Mouse (Mus musculus): ENCODE measurements around the gene St6gal1. TPM values are rescaled to one million over a fixed set of nuclear protein-coding genes. Genes with fewer than 3 reads are reported as not detected.

St6gal1 gene
- polyA plus RNA-seq, 1 experiment from 2014 or later: 22.4 TPM

- Histone ChIP-seq H3K27me3 (replicated peaks; ENCODE audit: control insufficient read depth, insufficient read depth, low read length) (no peaks in the 10 kb centered on the region), H3K27ac (ENCODE audit: low read depth) (peak overlapping the region; percentile 7; the same call in 1 of the 2 replicates), H3K36me3 (ENCODE audit: control insufficient read depth, insufficient read depth, low read length) (no peaks in the 10 kb centered on the region), H3K9me3 (ENCODE audit: control insufficient read depth, low read length) (no peaks in the 10 kb centered on the region), H3K4me1 (replicated peaks; ENCODE audit: control insufficient read depth, insufficient read depth, low read length) (peaks cover 40% of the 10 kb centered on the region), H3K9ac (ENCODE audit: low read length) (no peak overlapping the region), H3K4me3 (ENCODE audit: low read depth, low read length) (no peak overlapping the region), H3K4me2 (ENCODE audit: low read length) (no peak overlapping the region)
- ATAC-seq (replicated peaks; ENCODE audit: low FRiP score, low TSS enrichment, low read depth) (no peak), DNase-seq (ENCODE audit: low spot score) (no peak)
- 75% methylated on average over 14 of the region's 14 CpGs for WGBS
Measured at GRCm38 (mm10) chr16:23271746-23272520, 47.4 kb downstream of the St6gal1 start.

- no peak overlapping the region for H3K9ac ChIP-seq (ENCODE audit: low read length)
- H3K4me1 ChIP-seq (replicated peaks; ENCODE audit: control insufficient read depth, insufficient read depth, low read length): peaks cover 40% of the 10 kb centered on the region
- no peak overlapping the region for H3K4me2 ChIP-seq (ENCODE audit: low read length)
- no peak overlapping the region for H3K4me3 ChIP-seq (ENCODE audit: low read depth, low read length)
- H3K27ac ChIP-seq (ENCODE audit: low read depth): peak overlapping the region; percentile 7; the same call in 1 of the 2 replicates
- ATAC-seq (replicated peaks; ENCODE audit: low FRiP score, low TSS enrichment, low read depth): no peak
- 69% methylated on average over 9 of the region's 9 CpGs for WGBS
- no peak for DNase-seq (ENCODE audit: low spot score)
- H3K36me3 ChIP-seq (ENCODE audit: control insufficient read depth, insufficient read depth, low read length): no peaks in the 10 kb centered on the region
- H3K27me3 ChIP-seq (replicated peaks; ENCODE audit: control insufficient read depth, insufficient read depth, low read length): no peaks in the 10 kb centered on the region
- no peaks in the 10 kb centered on the region for H3K9me3 ChIP-seq (ENCODE audit: control insufficient read depth, low read length)
Measured at GRCm38 (mm10) chr16:23272521-23273230, 48.1 kb downstream of the St6gal1 start.

GRCm38 (mm10) chr16:23274005-23274404, 49.5 kb downstream of the St6gal1 start:
- H3K9me3 ChIP-seq (ENCODE audit: control insufficient read depth, low read length): no peaks in the 10 kb centered on the region
- H3K27me3 ChIP-seq (replicated peaks; ENCODE audit: control insufficient read depth, insufficient read depth, low read length): no peaks in the 10 kb centered on the region
- no peak overlapping the region for H3K27ac ChIP-seq (ENCODE audit: low read depth)
- no peak overlapping the region for H3K4me2 ChIP-seq (ENCODE audit: low read length)
- DNase-seq (ENCODE audit: low spot score): no peak
- H3K4me1 ChIP-seq (replicated peaks; ENCODE audit: control insufficient read depth, insufficient read depth, low read length): peaks cover 40% of the 10 kb centered on the region
- ATAC-seq (replicated peaks; ENCODE audit: low FRiP score, low TSS enrichment, low read depth): no peak
- 53% methylated on average over 6 of the region's 6 CpGs for WGBS
- H3K4me3 ChIP-seq (ENCODE audit: low read depth, low read length): no peak overlapping the region
- H3K36me3 ChIP-seq (ENCODE audit: control insufficient read depth, insufficient read depth, low read length): no peaks in the 10 kb centered on the region
- H3K9ac ChIP-seq (ENCODE audit: low read length): no peak overlapping the region

DNA sequence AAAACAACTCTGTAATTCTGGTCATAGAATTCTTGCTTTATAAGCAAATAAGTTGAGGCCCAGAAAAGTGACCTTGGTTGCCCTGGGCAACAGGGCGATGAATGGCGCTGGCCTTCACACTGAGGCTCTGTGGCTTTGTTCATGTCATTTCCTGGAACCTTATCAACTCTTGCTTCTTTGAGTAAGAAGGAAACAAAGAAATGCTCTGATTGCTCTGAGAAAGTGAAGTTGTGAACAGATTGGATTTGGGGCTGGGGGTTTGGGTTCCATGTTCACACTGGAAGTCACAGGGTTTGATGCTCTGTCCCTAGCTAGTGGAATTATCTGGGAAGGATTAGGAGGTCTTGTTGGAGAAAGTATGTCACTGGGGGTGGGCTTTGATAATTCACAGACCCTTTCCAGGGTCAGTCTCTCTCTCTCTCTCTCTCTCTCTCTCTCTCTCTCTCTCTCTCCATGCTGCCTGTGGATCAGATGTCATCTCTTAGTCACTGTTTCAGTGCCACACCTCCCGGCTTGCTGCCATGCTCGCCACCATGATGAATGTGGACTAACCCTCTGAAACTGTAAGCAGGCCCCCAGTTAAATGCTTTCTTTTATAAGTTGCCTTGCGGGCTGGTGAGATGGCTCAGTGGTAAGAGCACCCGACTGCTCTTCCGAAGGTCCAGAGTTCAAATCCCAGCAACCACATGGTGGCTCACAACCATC, 50.2 kb downstream of the St6gal1 start:
- ATAC-seq (replicated peaks; ENCODE audit: low FRiP score, low TSS enrichment, low read depth): no peak
- 82% methylated on average over 7 of the region's 7 CpGs for WGBS
- no peak for DNase-seq (ENCODE audit: low spot score)

GRCm38 (mm10) chr16:23275661-23276060, 51.1 kb downstream of the St6gal1 start:
- no peaks in the 10 kb centered on the region for H3K27me3 ChIP-seq (replicated peaks; ENCODE audit: control insufficient read depth, insufficient read depth, low read length)
- WGBS: 73% methylated on average over 2 of the region's 2 CpGs
- H3K9ac ChIP-seq (ENCODE audit: low read length): no peak overlapping the region
- ATAC-seq (replicated peaks; ENCODE audit: low FRiP score, low TSS enrichment, low read depth) (no peak), DNase-seq (ENCODE audit: low spot score) (no peak)
- H3K27ac ChIP-seq (ENCODE audit: low read depth): no peak overlapping the region
- H3K4me2 ChIP-seq (ENCODE audit: low read length): no peak overlapping the region
- H3K4me3 ChIP-seq (ENCODE audit: low read depth, low read length): no peak overlapping the region
- no peaks in the 10 kb centered on the region for H3K36me3 ChIP-seq (ENCODE audit: control insufficient read depth, insufficient read depth, low read length)
- H3K9me3 ChIP-seq (ENCODE audit: control insufficient read depth, low read length): no peaks in the 10 kb centered on the region
- H3K4me1 ChIP-seq (replicated peaks; ENCODE audit: control insufficient read depth, insufficient read depth, low read length): peaks cover 30% of the 10 kb centered on the region

More for the DNA sequence above, 50.2 kb downstream of the St6gal1 start:
- Histone ChIP-seq H3K9ac (ENCODE audit: low read length) (no peak overlapping the region), H3K4me1 (replicated peaks; ENCODE audit: control insufficient read depth, insufficient read depth, low read length) (peaks cover 39% of the 10 kb centered on the region), H3K27ac (ENCODE audit: low read depth) (no peak overlapping the region), H3K27me3 (replicated peaks; ENCODE audit: control insufficient read depth, insufficient read depth, low read length) (no peaks in the 10 kb centered on the region), H3K9me3 (ENCODE audit: control insufficient read depth, low read length) (no peaks in the 10 kb centered on the region), H3K4me2 (ENCODE audit: low read length) (no peak overlapping the region), H3K36me3 (ENCODE audit: control insufficient read depth, insufficient read depth, low read length) (no peaks in the 10 kb centered on the region), H3K4me3 (ENCODE audit: low read depth, low read length) (no peak overlapping the region)

GRCm38 (mm10) chr16:23279879-23280741, 55.6 kb downstream of the St6gal1 start:
- H3K9me3 ChIP-seq (ENCODE audit: control insufficient read depth, low read length): no peaks in the 10 kb centered on the region
- no peaks in the 10 kb centered on the region for H3K36me3 ChIP-seq (ENCODE audit: control insufficient read depth, insufficient read depth, low read length)
- no peak overlapping the region for H3K9ac ChIP-seq (ENCODE audit: low read length)
- DNase-seq (ENCODE audit: low spot score) (no peak), ATAC-seq (replicated peaks; ENCODE audit: low FRiP score, low TSS enrichment, low read depth) (no peak)
- H3K27me3 ChIP-seq (replicated peaks; ENCODE audit: control insufficient read depth, insufficient read depth, low read length): no peaks in the 10 kb centered on the region
- H3K4me3 ChIP-seq (ENCODE audit: low read depth, low read length): no peak overlapping the region
- 0 out of 2 replicates have a peak, but pooled peaks cover 3% of the 10 kb centered on the region for H3K4me1 ChIP-seq (replicated peaks; ENCODE audit: control insufficient read depth, insufficient read depth, low read length)
- H3K4me2 ChIP-seq (ENCODE audit: low read length): no peak overlapping the region
- WGBS: 64% methylated on average over 9 of the region's 9 CpGs
- H3K27ac ChIP-seq (ENCODE audit: low read depth): no peak overlapping the region

- Histone ChIP-seq H3K36me3 (ENCODE audit: control insufficient read depth, insufficient read depth, low read length) (no peaks in the 10 kb centered on the region), H3K4me2 (ENCODE audit: low read length) (no peak overlapping the region), H3K9me3 (ENCODE audit: control insufficient read depth, low read length) (no peaks in the 10 kb centered on the region), H3K4me3 (ENCODE audit: low read depth, low read length) (no peak overlapping the region), H3K27me3 (replicated peaks; ENCODE audit: control insufficient read depth, insufficient read depth, low read length) (no peaks in the 10 kb centered on the region), H3K9ac (ENCODE audit: low read length) (no peak overlapping the region), H3K4me1 (replicated peaks; ENCODE audit: control insufficient read depth, insufficient read depth, low read length) (0 out of 2 replicates have a peak, but pooled peaks cover 3% of the 10 kb centered on the region), H3K27ac (ENCODE audit: low read depth) (no peak overlapping the region)
- DNase-seq (ENCODE audit: low spot score) (no peak), ATAC-seq (replicated peaks; ENCODE audit: low FRiP score, low TSS enrichment, low read depth) (no peak)
- 74% methylated on average over 4 of the region's 4 CpGs for whole genome bisulfite sequencing
Measured at GRCm38 (mm10) chr16:23280742-23281090, 56.2 kb downstream of the St6gal1 start.

- no peak for DNase-seq (ENCODE audit: low spot score)
- ATAC-seq (replicated peaks; ENCODE audit: low FRiP score, low TSS enrichment, low read depth): no peak
Measured at GRCm38 (mm10) chr16:23282241-23282640, 57.7 kb downstream of the St6gal1 start.

More at GRCm38 (mm10) chr16:23282241-23282640, 57.7 kb downstream of the St6gal1 start:
- Histone ChIP-seq H3K4me2 (ENCODE audit: low read length) (no peak overlapping the region), H3K4me1 (replicated peaks; ENCODE audit: control insufficient read depth, insufficient read depth, low read length) (0 out of 2 replicates have a peak, but pooled peaks cover 3% of the 10 kb centered on the region), H3K9me3 (ENCODE audit: control insufficient read depth, low read length) (no peaks in the 10 kb centered on the region), H3K36me3 (ENCODE audit: control insufficient read depth, insufficient read depth, low read length) (no peaks in the 10 kb centered on the region), H3K4me3 (ENCODE audit: low read depth, low read length) (no peak overlapping the region), H3K9ac (ENCODE audit: low read length) (no peak overlapping the region), H3K27ac (ENCODE audit: low read depth) (no peak overlapping the region), H3K27me3 (replicated peaks; ENCODE audit: control insufficient read depth, insufficient read depth, low read length) (no peaks in the 10 kb centered on the region)
- WGBS: 91% methylated on average over 5 of the region's 5 CpGs
